Mouse (Mus musculus) left cerebral cortex, adult 18-20 months (tissue): ENCODE data around the gene Rgmb. TPM values are rescaled to one million over a fixed set of nuclear protein-coding genes. Genes with fewer than 3 reads are reported as not detected.
A peak's percentile ranks its signal among the peaks of the same experiment; 100 is the strongest.

ENCODE experiments used
- DNase-seq, 2 experiments: peaks; one replicate each; pipeline ENCODE4 v3.0.0; 2021 to 2022; ENCODE audit warnings: low spot score in 2 of 2, mixed read lengths in 1 of 2
- total RNA-seq, 2 experiments: library from RNA; stranded (reverse); gene quantifications; 2 replicates each; pipeline ENCODE4 v1.2.3; 2021

Gene Rgmb
- total RNA-seq, 2 experiments from 2014 or later = 56.6 to 63.7 TPM

GRCm38 (mm10) chr17:15787036-15787435, 43.8 kb downstream of the Rgmb start:
- DNase-seq = peak in 1 of 2 experiments; percentile 39

- peak in 1 of 2 experiments; percentile 23 for DNase-seq
Observed at GRCm38 (mm10) chr17:15777979-15778378, 52.9 kb downstream of the Rgmb start.

- no peak for DNase-seq
Observed at GRCm38 (mm10) chr17:15776349-15776748, 54.5 kb downstream of the Rgmb start.

GRCm38 (mm10) chr17:15774565-15775215, 56.1 kb downstream of the Rgmb start:
- DNase-seq = no peak

GRCm38 (mm10) chr17:15773956-15774355, 56.9 kb downstream of the Rgmb start:
- DNase-seq = no peak

GRCm38 (mm10) chr17:15769081-15769724, 61.6 kb downstream of the Rgmb start:
- no peak for DNase-seq

- no peak for DNase-seq
Observed at GRCm38 (mm10) chr17:15761191-15761590, 69.6 kb downstream of the Rgmb start.

Other genes starting within 250 kb of the Rgmb start
- gene Chd1, start 126.1 kb downstream of the Rgmb start, total RNA-seq = 10 to 100 TPM; 21.8 to 24.4 TPM